Mouse (Mus musculus) 3134 (cell line): ENCODE measurements around the gene Mettl23.
"Not testable (repeated sequence)": the region's sequence is repeated elsewhere in the genome, so short reads cannot be mapped to it uniquely, and the experiment has no call there.

Experiments
- DNase-seq: peaks from one replicate; pipeline ENCODE4 v3.0.0-alpha.2; 2011; ENCODE audit warnings: low spot score; ENCODE audit not compliant: insufficient read length; ENCODE audit errors: extremely low read depth

Gene Mettl23

DNA sequence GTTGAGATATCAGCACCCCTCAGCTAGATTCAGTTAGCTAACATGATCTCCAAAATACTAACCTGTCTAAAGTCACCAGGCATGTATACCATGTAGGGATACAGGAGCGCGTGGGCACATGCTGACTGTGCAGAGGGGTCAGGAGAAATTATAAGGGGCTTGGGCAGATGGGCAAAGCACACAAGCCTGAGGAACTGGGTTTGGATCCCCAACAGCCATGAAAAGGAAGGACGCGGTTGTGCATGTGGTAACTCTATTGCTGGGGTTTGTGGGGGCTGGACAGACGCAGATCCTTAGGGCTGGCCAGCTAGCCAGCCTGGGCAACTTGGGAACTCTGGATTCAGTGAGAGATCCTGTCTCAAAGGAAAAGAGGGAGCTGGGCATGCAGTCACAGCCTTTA lies 25.5 kb upstream of the Mettl23 start:
- DNase-seq = no peak

DNA sequence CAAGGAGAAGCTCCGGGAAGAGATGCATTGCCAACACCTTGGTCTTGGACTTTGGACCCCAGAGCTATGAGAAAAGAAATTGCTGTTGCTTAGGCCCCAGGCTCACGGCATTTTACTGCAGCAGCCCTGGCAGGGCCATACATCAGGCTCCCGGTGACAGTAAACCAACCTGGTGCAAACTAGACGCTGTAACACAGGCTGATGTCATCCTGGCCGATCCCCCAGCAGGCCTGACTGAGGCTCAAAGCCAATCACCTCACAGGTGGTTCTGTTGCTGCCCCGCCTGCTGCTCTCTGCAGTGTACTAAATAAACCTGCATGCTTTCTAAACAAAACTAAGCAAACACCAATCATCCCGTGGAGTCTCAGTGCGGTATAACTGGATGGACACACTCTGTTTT lies 24.4 kb upstream of the Mettl23 start:
- no peak for DNase-seq

DNA sequence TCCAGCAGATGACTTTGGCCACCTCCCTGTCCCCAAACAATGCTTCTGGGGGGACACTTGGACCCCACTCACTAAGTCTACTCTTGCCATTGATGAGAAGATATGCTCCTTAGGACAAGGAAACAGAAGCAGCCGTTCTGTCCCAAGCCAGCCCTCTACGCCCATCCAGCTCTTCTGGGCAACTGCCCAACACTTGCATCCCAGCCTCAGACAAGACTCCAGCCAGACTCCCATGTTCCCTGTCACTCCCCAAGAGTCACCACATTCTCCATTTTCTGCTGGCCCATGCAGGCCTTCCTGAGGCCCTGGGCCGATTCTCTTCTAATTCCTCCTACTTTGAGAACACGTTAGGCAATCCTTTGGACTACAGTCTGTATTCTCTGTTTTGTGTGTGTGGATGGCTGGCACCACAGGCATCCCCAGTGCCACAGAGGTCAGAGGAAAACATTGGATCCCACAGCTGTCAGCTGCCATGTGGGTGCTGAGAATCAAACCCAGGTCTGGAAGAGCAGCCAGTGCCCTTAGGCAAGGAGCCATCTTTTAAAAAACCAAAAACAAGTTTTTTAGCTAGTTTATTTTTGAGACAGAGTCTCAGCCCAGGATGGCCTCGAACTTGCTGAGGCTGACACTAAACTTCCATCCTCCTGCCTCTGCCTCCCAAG lies 23.0 kb upstream of the Mettl23 start:
- DNase-seq = no peak

DNA sequence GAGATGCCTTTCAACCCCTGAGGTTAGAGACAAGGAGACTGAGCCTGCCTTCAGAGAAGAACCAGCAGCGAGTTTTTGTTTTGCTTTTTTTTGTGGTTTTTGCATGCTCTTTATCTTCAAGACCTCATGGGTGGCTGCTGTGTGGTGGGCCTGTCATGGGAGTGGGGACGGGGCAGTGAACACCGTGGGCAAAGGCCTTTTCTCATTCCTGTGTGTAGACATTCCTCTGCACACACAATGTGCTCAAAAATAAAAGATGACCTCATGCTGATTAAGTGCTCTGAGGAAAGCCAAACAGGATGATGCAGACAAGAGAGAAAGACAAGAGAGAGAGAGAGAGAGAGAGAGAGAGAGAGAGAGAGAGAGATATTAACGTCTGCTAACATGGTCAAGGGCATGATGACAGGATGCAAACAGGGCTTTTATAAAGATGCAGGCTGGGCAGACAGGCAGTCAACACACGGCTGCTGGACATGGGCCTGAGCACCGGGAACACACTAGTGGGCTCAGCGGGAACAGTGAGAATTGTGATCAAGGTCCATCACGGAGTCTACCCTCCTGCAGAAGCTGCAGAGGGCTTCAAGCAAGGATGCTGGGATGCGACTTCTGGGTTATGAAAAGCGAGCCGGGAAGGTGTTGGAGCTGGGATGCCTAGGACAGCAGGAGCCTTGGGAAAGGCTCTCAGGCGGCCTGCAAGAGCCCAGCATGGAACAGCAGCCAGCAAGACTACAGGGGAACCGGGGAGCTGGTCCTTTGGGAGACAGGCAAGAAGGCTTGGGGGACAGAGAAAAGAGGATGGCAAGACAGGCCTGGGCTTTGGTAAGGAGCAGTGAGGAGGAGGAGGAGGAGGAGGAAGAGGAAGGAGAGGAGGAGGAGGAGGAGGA lies 21.8 kb upstream of the Mettl23 start:
- peak; percentile 74 for DNase-seq

DNA sequence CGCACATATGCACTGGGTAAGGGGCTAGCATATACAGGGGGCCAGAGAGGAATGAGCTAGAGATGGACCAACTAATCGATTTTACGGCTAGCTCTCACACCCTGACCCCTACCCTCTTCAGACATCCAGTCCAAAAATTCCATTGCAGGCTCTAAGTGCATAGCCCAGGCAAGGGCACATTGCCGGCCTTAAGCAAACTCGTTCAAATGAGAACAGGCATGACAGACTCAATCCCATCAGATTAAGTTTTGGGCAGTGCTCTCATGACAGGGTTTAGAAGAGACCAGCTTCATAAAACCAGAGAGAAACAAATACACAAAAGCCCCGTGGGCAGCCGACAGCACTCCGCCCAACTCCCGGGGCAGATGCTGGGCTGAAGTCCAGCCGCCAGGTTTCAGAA lies 20.9 kb upstream of the Mettl23 start:
- DNase-seq = no peak

DNA sequence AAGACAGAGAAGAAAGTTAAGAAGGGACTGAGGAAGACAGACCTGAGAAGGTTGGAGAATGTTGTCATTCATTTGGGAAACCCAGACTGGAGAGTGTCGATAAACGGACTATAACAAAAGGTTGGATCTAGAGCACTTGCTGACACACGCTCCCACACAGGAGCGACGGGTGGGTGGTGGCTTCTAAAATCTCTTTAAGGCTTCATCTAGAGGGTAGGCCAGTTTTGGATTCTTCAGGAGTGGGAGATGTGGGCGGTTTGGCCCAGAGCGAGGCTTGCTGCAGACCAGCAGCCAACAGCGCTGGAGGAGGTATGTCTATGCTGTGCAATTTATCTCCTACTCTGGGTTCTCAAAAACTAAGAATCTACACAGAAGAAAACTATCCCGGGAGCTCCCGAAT lies 20.5 kb upstream of the Mettl23 start:
- DNase-seq = no peak

DNA sequence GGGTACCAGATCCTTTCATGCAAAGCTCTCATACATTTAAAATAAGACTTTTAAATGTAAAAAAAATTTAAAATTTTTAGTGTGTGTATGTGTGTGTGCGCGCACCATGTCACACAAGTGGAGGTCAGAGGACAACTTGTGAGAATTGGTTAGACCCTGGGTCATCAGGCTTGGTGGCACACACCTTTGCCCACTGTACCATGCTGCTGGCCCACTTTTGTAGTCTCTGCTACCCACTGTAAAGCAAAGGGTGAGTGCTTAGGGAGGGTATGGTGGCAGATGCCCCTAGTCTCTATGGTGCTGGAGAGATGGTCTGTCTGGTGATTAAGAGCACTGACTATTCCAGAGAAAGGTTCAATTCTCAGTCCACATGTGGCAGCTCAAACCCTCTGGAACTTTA lies 19.8 kb upstream of the Mettl23 start:
- no peak for DNase-seq

DNA sequence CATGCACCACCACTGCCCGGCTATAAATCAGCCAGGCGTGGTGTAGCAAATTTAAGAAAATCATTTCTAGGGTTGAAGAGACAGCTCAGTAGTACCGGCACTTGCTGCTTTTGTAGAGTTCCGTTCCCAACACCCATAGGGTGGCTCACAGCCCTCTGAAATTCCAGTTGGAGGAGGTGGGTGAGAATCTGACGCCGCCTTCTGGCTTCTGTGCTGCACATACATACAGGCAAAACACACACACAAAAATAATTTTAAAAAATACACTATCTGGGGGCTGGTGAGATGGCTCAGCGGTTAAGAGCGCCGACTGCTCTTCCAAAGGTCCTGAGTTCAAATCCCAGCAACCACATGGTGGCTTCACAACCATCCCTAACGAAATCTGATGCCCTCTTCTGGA lies 19.2 kb upstream of the Mettl23 start:
- DNase-seq = not testable (repeated sequence)

DNA sequence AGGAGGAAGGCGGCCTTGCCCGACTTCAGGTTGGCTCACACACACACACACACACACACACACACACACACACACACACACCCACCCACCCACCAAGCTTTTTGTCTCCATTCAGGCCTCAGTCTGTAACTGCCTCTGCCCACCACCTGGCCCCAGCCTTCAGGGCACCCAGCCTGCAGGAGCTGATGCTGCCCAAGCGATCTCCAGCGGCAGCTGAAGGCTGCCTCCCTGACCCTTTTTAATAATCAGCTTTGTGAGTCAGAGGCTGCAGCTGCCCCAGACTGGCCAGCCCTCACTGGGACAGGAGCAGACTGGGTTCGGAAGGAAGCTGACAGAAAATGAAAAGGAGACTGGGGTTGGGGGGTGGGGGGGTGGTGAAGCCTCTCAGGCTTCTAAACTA lies 17.8 kb upstream of the Mettl23 start:
- no peak for DNase-seq

DNA sequence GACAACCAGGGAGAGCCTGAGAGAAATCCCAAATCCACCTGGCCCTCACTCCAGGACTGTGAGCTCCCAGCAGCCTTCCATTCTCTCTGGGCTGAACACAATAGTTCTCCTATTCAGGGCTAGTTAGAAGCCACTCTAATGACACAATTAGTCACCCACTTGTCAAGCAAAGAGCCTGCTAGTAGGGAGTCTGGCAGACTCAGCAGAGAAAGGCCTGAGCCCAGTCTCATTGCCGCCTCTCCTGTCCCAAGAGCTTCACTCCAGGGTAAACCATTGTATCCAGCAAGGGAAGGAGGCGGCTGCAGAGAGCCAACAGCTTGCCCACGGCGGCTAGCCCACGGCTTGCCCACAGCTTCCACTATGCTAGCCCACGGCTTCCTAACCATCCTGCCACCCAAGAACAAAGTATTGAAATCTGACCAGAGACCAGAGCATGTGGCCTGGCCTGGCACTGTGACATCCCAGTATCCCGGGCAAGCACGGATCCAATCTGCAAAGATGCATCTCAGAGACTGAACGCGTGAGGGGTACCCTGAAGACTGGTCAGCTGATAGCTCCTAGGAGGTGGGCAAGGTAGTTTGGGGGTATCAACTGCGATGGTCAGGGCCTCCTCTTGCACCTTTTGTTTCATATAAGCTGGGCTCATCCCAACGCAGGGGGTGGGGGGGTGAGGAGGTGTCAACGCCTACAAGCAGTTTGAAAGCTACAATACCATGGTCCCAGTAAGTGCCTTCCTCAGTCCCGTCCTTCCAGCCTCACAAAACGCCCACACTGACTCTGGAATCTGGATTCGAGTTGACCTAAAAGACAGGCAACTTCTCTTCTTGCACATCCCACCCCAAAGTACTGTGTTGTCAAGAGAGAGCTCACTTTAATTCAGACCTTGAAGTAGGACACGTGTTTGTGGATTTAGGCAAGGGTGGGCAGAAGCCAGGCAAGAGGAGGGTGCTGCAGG lies 16.3 kb upstream of the Mettl23 start:
- DNase-seq = no peak

DNA sequence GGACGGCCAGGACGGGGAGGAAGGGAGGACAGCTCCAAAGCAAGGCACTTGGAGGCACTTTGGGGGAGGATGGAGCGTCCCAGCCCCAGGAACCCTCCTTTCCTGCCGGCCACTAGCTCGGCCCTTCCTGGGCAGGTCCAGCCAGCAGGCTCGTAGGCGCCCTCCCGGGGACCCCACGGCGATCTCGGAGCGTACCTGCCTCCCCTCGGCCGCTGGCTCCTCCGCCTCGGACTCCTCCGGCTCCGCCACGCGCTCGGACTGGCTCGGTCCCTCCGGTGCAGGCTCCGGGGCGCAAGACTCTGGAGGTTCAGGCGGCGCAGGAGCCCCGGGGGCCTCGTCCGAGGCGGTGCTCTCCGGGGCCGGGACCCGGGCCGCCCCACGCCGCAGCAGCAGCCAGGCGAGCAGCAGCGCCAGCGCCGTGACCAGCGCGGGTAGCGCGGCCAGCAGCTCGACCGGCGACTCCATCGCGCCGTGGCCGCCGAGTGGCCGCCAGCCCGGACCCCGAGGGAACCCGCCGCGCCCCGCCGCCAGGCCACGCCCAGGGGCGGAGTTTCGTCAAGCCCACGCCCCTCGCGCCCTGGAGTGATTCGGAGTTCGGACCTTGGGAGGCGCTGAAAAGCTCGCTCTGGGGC lies 15.4 kb upstream of the Mettl23 start, which contains the start of gene Mxra7:
Mxra7 (minus strand) TSS at position 513 of the 632 bp plus-strand sequence.
- no peak for DNase-seq

DNA sequence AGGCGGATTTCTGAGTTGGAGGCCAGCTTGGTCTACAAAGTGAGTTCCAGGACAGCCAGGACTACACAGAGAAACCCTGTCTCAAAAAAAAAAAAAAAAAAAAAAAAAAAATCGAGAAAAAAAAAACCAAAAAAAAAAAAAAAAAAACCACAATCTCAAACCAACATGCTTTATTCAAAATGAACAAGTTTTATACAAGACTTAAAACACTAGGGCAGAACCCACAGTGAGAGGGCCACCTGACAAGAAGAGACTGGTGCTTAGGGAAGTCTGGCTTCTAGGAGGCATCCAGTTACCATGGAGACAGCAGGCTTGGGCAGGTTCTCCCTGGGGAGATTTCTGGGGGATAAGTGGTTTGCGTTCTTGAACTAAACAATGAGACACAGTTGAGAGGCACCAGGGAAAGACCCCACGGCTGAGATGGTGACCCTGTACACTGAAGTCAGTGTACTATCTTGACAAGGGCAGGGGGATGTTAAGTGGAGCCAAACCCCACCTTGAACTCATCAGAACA lies 10.8 kb upstream of the Mettl23 start:
- no peak for DNase-seq

DNA sequence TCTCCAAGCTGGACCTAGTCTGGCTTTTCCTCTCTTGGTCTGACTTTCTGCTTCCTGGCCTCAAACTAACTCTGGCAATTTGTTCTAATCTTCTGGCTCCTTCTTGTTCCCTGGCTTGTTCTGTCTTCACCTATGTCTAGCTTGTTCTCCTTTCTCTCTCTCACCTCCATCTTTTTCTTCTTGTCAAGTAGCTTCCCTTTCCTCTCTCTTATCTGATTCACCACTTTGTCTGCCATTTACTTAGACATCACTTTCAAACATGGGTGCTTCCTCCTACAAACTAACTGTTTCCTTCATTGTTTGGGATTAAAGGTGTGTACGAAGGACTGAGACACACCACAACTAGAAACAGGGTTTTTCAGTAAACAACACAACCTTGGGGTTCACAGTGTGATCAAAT lies 8.1 kb upstream of the Mettl23 start:
- DNase-seq = no peak

DNA sequence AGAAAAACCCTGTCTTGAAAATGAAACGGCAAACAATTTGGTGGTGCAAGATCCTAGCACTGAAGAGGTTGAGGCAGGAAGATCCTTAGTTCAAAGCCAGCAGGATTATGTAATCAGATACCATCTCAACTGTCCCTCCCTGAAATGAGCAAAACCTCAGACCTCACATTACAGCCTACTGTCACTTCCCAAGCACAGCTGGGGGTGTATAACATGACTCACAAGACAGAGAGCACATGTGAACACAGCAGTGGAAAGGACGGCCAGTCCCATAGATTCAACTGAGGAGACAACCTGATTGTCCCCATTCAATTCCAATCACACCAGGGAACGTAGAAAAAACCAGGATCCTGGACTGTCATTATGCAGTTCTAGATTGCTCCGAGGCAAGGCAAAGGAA lies 6.8 kb upstream of the Mettl23 start:
- no peak for DNase-seq

DNA sequence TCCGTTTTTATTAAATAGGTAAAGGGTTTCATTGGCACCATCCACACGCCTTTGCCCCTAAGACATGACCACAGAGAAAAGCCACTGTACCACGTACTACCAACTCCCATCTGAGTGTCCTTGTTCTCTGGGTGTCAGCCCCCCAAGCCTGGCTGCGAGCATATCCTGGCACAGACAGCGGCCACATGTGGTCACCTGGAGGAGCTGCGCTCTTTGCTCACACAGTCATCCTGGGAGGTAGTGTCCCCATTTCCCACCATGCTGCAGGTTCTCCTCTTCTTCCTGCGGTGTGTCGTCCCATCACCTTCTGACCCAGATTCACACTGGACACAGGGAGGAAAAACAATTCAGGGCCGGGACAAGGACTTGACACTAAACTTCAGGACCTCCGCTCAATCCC lies 5.6 kb upstream of the Mettl23 start:
- DNase-seq = no peak

DNA sequence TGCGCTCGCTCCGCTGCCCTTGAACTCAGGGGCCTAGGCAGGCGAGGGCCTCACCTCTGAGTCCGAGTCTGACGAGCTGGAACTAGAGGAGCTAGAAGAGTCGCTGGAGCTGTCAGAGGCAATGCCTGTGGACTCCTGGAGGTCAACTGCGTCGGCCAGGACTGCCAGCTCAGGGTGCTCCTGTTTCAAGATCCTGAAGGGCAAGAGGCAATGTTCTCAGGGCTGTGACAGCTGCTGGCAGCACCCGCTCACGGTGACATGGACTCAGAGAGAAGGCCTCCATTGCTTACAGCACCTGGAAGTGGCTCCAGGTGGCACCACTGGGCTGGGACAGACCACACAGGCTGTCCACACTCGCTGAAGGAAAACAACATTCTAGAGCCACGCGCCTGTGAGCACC lies 4.1 kb upstream of the Mettl23 start:
- no peak for DNase-seq

DNA sequence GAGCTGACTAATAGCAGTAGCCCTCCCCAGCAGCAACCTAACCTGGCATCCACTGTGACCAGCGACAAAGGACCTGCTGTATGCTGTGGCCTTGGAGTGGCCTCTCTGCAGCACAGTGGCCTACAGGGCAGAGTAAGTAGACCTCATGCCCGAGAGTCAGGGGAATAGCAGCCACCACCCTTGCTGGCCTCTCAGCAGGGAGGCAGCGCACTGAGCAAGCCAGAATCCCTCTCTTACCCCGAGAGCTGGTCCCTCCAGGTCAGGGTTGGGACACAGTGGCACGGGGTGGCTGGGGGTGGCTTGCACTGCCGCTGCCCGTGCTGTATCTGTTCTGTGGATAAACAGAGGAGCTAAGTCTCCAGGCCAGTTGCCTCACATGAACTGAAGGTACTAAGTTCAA lies 3.5 kb upstream of the Mettl23 start:
- DNase-seq = no peak

DNA sequence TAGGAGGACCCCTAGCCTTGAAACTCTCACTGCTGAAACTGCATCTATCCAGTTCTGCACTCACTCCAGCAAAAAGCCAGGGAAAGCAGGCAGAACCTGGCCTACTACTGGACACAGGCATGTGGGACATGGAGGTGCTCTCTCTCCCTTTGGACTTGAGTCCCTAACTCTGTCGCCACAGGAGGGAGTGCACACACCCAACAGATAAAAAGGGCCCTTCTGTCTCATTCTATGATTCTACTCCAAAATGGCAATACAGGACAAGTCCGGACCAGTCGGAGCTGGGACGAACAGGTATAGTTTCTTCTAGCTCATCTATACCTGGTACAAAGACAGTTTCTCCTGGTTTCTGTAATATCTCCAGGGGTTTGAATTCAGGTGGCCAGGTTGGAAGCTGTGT lies 2.3 kb upstream of the Mettl23 start:
- no peak for DNase-seq

DNA sequence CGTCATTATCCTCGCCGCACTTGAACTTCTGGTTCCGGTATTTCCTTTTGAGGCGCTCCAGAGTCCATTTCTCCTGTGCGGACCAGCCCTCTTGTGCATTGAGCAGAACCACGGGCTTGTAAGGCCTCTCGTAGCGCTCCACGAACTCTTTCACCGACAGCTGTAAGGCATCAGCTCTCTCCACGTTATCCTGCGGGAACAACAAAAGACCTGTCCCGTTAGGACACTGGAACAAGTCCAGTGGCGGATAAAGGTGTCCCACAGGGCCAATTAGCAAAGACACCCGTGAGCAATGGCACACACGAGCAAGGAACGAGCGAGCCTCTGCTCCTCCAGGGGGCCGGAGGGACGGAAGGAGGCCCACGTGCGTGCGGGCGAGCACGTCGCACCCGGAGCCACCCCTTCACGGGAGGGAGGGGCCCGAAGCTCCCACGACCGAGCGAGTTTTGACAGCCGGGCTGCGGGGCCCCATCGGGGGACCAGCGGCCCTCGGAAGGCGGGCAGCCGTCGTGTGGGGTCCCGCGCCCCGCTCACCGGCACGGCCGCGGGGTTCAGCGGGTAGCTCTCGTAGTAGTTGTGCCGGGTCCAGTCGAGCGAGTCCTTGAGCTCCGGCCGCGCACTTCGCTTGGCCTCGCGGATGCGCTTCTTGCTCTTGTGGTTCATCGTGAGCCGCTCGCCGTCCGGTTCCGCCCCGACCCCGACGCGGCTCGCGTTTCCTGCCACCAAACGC lies 382 bp upstream of the Mettl23 start:
- peak; percentile 84 for DNase-seq
